Mouse (Mus musculus) heart, adult 11 months (tissue): ENCODE results near the gene Arg1.

ENCODE experiments used
- DNase-seq: peaks from one replicate; pipeline ENCODE4 v3.0.0; 2022

Arg1 gene

DNA sequence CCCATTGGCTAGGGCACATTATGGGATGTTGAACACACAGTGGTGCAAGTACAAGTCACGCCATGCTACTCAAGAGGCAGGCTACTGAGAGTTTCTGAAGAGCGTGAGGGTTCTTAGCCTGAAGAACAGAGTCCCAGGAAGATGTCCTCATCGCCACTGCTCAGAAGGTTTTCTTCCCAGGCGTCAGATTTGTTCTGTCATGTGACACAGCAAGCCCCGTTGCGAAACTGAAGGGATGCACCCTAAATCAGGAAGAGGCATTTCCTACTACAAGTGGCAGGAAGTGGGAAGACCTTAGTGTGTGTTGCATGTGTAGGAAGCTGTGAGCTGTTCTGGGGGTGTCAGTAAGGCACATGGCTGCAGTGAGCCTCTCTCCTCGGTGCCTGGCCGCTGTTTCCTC, 16.1 kb downstream of the Arg1 start:
- peak; percentile 93 for DNase-seq

- DNase-seq: peak; percentile 60
Observed at GRCm38 (mm10) chr10:24905627-24906026, 21.7 kb downstream of the Arg1 start.

DNA sequence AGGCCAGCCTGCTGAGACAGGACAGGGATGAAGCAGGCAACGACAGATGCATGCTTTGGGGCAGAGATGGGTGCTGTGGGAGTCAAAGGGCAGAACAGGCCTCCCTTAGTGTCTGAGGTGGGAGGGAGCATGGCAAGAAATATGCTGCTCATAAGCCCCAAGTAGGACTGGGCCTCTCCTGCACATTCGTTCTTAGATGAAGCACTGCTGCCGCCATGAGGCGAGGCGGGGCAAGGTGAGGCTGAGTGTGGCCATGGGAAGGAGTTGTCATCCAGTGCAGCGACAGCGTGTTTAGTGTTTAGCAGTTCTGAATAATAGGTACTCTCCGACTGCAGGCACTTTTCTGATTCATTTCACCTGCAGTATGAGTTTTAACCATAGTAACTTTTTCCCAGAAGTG, 31.4 kb downstream of the Arg1 start:
- peak; percentile 81 for DNase-seq

GRCm38 (mm10) chr10:24888343-24888742, 38.9 kb downstream of the Arg1 start:
- DNase-seq: peak; percentile 22

DNA sequence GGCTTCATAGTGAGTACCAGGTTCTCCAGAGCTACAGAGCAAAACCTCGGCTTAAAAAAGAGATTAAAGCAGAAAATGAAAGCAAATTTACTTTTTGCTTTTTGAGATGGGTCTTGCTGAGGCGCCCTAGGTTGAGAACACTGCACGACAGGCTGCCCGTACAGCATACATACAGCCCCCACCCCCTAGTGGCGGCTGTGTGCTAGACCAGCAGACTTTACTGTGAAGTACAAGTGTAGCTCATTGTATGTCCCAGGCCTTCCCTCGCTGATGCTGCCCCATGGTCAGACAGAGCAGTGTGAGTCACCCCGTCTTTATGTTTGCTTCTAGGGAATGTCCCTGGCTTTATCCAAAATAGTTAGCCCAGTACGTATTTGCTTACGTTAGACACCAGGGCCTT, 41.3 kb downstream of the Arg1 start:
- no peak for DNase-seq

- peak; percentile 45 for DNase-seq
Observed at GRCm38 (mm10) chr10:24873624-24874023, 53.7 kb downstream of the Arg1 start.

- peak; percentile 99 for DNase-seq
Observed at GRCm38 (mm10) chr10:24869760-24870290, 57.5 kb downstream of the Arg1 start, which contains the start of gene Med23. TSS of gene Med23 (plus strand) at chr10:24869986.
